Mouse (Mus musculus) adrenal gland, postnatal 14 days (tissue): ENCODE data around the gene Trmt10a. TPM values are rescaled to one million over a fixed set of nuclear protein-coding genes. Genes with fewer than 3 reads are reported as not detected.
"Not testable (repeated sequence)": the region's sequence is repeated elsewhere in the genome, so short reads cannot be mapped to it uniquely, and the experiment has no call there.

ENCODE experiments used
- DNase-seq: peaks from one replicate; pipeline ENCODE4 v3.0.0; 2021; ENCODE audit warnings: mixed read lengths
- total RNA-seq: library from RNA; stranded (reverse); gene quantifications from 2 replicates; pipeline ENCODE4 v1.2.3, GENCODE M21; 2021

Trmt10a gene
- total RNA-seq, 1 experiment from 2014 or later: 14.7 TPM

DNA sequence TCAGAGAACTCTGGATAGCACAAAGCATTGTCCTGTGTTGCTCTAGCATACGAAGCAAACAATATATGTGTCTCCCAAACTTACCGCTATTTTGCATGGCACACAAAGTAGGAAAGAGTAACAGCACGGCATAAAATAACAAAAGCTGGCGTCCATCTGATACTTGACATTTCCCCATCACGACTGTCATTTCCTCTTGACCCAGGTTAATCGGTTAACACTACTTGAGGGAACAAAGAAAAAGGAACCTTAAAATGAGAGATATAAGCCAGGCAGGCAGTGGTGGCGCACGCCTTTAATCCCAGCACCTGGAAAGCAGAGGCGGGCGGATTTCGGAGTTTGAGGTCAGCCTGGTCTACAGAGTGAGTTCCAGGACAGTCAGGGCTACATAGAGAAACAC, 9.3 kb upstream of the Trmt10a start:
- DNase-seq: no peak

DNA sequence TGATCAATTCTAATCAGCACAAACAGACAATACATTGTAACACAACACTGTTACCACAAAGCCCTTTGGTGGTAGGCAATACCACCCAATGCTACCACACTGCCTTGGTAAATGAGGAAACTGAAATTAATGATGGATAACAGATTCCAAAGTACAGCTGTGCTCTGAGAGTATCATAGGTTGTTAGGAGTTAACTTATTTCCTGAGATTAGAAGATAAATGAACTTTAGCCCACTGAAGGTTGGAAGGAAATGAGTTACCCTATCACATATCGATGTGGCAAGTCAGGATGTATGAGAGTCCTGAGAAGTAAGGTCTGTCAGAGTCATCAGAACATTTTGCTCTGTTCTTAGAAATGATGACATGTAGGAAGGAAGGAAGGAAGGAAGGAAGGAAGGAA, 8.7 kb upstream of the Trmt10a start:
- DNase-seq: no peak

DNA sequence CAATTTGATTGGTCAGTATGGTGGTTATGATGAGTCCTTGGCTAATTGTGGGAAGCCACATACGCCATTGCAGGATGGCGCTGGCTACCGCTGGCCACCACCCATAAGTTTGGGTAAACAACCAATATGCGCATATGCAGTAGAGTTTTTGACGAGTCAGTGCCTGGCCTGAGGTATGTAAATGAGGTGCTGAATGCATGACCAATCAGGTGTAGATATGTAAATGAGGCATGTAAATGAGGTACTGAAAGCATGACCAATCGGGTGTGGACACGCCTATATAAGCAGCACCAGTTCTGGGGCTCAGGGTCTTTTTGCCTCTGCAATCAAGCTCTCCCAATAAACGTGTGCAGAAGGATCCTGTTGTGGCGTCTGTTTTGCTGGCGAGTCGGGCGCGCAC, 5.1 kb upstream of the Trmt10a start:
- not testable (repeated sequence) for DNase-seq

DNA sequence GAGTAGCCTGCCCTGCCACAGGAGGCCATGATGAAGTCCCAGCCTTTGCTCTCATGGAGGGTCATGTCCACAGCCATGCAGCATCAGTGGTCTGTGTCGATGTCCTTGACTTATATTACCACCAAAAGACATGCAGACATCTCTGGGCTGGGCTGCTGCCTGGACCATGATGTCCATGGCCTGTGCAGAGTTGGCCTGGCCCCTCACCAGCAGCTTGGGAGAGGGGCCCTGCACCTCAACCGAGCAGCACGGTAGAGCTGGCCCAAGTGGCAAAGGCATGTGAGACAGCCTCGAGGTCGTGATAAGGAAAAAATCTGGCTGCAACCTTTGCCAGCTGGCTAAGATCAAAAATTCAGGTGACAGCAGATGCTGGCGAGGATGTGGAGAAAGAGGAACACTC, 3.6 kb upstream of the Trmt10a start:
- DNase-seq: no peak

DNA sequence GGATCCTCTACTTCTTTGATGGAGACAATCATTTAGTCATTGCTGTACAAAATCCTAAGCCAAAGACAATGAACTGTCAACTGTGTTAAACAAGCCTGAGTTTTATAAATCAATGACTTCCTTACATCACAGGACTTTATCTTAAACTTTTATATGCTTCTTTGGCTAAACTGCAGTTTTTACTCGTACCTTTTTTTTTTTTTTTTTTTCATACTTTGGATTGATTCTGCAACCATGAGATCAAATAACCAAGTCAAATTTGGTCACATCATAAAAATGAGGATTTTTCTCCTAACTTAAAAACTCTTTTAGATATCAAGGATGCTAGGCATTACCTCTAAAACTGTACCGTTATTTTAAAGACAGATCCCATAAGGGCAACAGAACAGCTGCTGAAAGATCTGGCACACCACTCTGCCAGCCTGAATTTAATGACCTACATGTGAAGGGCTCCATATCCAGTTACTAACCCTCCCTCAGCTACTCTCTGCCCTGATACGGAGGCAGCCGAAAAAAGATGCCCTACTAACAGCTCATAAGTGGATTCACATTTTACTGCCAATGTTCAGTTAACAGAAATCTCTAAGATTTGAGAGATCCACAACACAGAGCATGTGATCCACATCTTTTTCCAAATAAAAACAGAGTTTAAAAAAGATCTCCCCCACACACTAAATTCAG, 1.1 kb upstream of the Trmt10a start:
- peak; percentile 13 for DNase-seq

DNA sequence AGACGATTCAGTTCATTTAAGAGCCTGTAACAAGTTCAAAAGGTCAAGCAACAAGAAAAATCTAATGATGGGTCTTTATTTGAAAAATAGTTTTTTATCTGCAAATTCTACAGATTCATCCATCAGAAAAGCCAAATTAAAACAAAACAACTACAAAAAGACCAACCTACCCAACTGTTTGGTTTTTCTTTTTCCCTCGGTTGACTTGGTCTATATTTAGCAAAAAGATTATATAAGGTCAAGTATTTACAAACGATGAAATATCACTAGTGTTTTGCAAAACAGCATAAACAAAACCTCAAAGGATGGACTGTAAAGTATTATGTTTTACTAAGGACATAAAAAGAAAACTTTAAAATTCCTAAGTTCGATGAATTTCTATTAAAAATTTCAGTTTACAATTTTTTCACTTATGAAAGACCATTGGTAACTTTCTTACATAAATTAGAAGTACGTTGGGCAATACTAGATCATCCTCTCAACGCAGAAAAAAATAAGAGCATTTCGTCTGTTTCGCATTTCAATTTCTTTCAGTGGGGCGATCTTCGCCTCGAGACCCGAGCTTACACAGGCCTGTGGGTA, 424 bp upstream of the Trmt10a start:
- no peak for DNase-seq

DNA sequence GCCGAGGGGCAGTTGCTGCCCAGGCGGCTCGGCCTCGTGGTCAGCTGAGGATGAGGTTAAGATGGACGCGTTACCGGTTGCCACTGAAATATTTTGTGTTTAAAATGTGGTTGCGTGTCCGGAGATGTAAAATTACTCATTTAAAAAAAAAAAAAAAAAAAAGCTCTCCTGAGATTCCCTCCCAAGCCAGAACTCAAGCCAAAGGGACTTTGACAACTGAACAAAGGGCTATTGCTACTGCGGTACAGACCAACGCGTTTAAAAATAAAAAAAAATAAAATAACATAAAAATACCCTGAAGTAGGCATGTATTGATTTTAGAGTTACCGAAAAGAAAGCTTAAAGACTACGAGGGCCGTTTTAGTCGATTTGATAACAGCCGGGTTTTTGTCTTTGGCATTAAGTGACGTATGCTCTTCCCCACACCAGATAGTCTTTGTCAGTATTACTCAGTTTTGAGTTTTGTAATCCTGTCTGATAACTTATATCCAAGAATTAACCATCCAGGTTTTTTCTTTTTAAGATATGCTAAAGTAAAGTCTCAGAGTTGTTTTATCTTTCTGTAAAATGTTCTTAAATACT, 903 bp downstream of the Trmt10a start:
- DNase-seq: no peak

DNA sequence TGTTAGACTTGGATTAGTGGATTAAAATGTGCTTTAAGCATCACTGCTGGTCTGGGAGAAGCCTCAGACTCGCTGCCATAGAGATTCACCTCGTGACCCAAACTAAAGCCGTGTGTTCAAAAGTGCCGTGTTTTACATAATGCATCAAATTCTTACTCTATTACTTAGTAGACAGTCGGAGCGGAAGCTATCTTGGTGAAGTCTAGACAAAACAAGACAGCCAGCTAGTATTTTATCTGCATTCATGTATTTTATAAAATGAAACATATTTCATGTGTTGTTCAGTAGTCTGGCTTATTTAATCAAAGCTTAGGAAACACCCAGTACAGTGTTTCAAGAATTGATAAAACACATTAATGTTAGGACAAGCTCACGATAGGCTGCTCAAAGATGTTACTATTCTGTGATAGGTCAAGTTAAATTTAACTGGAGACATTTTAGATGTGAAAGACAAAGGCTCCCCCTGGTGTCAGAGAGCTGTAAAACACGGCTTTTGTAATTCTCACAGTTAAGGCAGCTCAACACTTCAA, 1.5 kb downstream of the Trmt10a start, which contains the start of gene Mttp:
Mttp (minus strand) TSS at position 327 of the 530 bp plus-strand sequence.
- DNase-seq: peak; percentile 86

DNA sequence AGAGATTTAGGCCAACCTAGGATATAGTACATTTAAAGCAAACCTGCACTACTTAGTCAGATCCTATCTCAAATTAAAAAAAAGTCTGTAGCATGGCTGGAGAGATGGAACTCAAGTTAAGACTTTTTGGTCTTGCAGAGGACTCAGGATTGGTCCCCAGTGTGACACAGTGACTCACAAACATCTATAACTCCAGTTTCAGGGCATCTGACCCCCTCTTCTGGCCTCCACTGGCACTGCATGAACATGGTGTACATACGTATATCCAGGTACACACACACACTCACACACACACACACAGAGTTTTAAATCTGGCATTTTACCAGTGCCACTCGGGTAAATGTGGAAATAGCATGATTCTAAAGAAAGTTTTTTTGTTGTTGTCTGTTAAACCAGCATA, 5.6 kb downstream of the Trmt10a start:
- no peak for DNase-seq

DNA sequence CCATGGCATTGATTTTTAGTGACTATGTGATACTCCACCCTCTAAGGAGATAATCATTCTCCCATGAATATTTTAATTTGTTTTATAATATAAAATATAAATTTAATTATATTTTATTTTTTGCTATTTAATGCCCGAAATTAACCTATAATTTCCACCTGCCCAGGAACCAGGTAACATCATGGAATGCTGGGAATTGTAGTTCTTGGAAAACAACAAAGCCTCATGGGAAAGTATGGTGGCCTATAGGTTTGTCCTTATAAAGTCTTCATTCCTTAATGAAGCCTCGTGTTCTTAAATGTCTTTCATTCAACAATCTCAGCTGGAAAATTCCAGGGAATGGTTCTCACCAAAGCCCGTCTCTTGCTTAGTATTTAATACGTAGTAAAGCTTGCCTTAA, 11.8 kb downstream of the Trmt10a start:
- no peak for DNase-seq

DNA sequence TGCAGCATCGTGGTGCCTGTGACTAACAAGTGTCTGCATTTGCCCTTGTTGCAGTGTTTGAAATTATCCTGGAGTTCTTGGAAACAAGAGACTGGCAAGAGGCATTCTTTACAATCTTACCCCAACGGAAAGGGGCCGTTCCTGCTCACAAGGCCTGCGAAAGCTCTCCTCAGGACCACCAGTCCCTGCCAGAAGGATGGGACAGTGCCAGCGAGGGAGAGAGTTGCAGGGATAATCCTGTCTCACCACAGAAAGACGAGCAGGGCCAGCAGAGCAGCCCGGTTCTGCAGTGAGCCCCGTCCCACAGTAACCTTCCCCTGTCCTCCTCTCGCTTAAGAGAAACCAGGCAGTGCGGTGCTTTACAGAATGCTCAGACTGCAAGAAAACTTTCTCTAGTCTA, 13.4 kb downstream of the Trmt10a start:
- DNase-seq: no peak

DNA sequence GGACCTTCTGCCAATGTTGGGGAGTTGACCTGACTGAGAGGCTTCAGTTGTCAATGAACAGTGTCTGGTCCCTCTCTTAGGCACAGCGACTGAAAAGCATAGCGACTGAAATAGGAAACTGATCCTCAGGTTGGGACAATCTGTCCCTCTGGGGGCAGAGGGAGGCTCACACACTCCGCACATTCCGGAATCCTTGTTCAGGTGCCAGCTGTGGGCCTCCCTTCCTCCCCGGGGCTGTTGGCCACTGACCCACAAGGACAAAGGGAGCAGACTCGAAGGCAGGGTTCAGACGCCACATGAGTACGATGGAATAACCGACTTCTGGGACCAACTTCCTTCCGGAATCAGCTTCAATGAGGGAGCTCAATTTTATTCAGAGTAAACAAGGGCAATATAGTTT, 18.4 kb downstream of the Trmt10a start:
- peak; percentile 12 for DNase-seq

DNA sequence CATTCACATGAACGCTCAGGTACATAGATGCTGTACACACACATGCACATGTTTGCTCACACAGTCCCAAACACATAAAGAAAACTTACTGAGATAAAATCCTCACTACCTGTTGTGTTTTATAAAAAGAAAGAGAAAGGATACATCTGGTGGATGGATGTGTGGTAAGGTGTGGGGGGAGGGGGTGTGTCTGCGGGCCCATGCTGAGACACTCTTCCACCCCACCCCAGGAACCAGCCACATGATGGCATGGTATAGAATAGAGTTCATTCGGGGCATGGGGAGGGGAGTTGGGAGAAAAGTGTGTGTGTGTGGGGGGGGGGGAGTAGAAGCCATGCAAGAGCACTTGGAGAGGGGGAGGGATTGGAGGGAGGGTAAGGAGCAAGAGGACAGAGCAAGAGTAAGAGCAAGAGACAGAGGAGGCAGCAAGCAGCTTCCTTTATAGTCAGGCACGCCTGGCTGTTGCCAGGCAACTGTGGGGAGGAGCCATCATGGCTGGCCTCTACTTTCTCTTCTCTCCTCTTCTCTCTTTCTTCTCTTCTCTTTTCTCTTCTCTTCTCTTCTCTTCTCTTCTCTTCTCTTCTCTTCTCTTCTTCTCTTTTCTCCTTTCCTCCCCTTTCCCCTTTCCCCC, 19.4 kb downstream of the Trmt10a start:
- no peak for DNase-seq

DNA sequence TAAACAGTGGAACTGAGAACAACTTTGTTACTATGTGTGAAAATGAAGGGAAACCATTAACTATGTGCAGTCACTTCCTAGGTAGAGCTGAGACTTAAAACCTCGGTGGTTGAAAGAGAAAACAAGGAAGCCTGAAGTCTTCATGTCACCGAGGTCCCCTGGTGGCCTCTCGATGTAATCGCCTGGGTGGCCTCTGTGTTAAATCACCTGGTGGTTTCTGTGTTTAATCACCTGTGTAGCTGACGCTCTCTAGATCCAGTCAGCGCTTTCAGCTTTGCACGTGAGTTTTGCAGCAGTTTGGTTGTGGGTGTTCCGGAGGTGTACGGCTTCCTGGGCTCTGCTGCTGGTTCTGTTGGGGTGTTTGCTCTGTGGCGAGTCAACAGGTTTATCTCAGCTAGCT, 30.0 kb downstream of the Trmt10a start:
- no peak for DNase-seq

DNA sequence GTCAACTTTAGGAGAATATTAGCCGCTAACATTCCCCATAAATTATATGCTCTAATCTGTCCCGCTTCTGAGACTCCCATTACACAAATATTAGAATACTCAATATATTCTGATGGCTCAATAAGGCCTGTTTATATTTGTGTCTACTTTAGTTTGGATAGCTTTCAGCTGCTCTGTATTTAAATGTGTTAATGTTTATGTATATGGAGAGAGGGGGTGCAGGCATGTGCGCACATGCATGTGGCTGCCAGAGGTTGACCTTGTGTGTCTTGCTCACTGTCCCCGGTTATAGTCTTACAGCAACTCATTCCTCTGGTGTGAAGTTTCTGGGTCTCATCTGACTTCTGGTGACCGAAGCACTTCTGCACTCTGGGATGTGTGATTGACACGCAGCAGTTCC, 32.3 kb downstream of the Trmt10a start:
- no peak for DNase-seq

DNA sequence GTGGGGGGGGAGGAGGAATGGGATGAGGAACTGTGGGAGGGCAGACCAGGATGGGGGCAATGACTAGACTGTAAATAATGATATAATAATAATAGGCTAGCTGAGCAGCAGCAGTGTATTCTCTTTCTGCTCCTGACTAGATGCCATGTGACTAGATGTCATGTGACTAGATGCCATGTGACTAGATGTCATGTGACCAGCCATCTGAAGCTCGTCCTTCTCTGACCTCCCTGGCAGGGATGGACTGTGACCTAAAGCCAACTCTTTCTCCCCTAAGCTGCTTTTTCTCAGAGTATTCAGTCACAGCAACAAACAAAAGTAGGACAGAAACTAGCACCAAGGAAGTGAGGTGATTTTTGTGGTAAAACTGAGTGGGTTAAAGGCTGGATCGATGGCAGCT, 38.8 kb downstream of the Trmt10a start:
- DNase-seq: no peak

DNA sequence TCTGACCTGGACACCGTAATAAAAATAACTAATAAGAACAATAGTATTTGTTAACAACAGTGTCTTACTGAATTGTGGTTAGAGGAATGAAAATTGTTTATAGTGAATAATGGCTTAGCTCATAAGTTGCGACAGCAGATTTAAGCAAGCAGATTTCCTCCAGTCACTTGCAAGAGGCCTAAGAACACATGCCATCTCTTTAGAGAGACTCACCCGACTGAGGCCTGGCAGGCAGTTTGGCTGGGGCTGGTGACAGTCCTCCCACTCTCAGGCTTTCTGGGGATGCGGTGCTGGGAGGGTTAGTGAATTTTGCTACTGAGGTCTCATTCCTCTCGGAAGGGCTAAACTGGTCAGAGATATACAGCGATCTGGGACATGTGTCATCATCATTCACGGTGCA, 40.1 kb downstream of the Trmt10a start:
- DNase-seq: no peak

DNA sequence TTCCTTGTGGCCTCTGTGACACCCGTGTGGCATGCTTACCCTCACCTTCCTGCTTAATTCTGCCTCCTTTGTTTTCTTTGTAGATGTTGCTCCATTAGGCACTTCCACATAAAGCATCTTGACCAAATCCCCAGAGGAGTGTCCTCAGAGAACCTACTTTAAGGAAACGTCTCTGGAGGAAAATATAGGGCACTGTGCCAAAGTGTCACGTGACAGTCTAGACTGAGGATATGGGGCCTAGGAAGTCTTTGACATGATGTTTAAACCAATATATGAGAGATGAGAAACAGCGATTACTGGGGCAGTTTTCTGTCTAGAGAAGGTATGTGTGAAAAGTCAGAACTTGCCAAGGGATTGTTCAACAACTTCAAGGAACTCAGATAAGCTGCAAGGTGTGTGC, 42.0 kb downstream of the Trmt10a start:
- DNase-seq: peak; percentile 49

DNA sequence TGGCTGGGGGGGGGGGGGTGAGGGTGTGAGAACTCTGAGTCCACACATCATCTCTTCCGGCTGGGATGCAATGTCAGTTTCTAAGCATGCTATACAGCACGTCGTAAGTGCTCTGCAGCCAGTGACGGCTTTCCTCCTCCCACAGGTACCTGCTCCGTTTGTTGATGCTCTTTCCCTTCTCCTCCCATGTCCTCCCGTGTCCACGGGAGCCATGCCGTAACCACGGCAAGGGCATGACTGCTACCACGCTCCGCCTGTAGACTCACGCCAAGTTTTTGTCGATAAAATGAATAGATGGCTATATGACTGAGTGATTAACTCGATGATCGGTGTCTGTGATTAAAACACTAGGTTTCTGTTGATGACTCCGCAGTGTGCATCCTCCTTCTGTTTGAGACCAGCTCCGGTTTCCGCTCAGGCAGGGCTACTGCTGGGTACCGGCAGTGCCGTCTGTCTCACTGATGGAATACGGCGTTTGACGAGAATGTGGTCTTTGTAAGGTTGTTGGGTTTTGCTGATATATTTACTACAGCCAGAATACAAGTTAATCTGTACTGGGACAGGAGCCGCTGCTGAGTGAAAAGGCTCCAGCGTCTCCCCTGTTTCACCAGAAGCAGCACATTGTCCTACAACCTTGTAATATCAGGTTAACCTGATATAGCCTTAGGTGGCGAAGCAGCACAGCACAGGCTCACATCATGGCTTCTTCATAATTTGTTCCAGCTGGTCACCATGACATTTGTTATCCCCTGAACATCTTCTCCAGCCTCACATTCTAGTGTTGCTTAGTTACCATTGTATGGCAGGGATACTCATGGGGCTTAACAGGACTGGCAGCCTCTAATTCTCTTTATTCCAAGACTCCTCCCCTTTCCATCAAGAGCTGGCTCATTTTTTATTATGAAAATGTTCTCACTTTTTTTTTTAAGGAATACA, 43.0 kb downstream of the Trmt10a start:
- no peak for DNase-seq

DNA sequence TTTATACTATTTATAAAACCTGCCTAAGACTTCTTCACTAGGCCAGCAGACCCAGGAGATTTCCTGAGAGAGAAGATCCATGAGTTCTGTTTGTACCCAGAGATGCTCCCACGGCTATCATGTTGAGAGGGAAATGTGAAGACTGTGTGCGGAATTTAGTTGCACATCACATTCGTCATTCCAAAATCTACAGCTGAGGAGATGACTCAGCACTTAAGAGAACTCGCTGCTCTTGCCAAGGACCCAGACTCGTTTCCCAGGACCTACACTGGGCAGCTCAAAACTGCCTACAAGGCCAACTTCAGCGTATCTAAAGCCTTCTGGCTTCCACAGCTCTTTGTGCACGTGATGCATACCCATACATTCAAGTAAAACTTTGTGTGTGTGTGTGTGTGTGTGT, 49.0 kb downstream of the Trmt10a start:
- peak; percentile 45 for DNase-seq

DNA sequence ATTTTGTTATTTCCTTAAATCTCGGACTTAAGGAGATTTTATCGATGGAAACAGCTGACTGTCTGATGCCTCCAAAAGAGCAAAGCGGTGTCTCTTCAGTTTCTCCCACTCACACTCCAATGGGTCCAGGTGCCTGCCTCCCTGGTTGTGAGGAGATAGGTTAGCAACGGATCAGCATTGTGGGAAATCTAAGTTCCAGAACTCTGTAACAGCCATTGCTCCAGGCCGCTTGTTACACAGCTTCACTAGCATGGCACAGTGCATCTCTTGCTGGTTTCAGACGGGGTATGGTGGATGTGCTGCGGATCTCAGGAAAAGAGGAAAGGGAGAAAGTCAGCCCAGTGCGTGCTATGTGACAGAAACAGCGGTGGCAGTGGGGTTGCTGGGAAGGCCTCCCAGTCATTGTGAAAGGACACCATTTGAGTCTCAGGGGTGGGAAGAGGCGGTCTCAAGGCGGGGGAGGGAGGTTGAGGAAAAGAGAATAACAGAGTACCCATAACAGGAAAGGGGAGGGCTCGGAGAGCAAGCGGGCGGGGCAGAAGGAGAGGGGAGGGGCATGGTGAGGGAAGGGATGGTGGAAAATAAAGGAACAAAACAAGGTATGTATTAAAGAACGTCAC, 50.5 kb downstream of the Trmt10a start, which contains the start of gene 4930579F01Rik:
4930579F01Rik (minus strand) TSS at position 143 of the 620 bp plus-strand sequence.
- no peak for DNase-seq

DNA sequence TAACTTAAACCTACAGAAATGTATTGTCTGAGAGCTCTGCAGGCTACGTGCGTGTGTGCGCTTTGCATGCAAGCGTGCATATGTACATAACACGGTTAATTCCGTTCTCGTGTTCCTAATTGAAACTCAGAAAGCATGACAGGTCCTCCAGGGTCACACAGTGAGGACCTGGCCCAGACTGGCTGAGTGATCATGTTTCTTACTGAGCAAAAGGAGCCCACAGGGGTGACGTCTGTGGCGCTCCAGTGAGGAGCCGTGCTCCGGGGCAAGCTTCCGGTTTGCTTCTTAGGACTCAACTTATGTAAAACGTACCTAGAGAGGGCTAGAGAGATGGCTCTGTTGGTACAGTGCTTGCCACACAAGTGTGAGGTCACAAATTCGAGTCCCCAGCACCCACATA, 53.8 kb downstream of the Trmt10a start:
- no peak for DNase-seq
